ENCODE assay signal across 21 mouse cellular contexts in genomic region chr2:173216840-173217239, GRCm38 (mm10). TPM values are rescaled to one million over a fixed set of nuclear protein-coding genes. Genes with fewer than 3 reads are reported as not detected.
DNase-seq lines count a peak whose midpoint lies in the region; ATAC-seq and TF ChIP-seq lines count a peak whose summit lies in the region.
"Had no signal": no experiment of that assay in that cellular context is flagged by ENCODE, and none has a peak within 500 bp of the region (broad histone marks: within the 10 kb centered on the region; RNA-seq: fewer than 3 reads in every experiment).

No protein-coding gene starts in this region.

- H3K4me2 ChIP-seq in liver, postnatal 0 days (ENCODE audit: low read depth, low read length), result no peak overlapping the region
- H3K4me2 ChIP-seq: embryonic facial prominence, embryonic 15.5 days; hindbrain, embryonic 14.5 days; lung, embryonic 14.5 days; midbrain, embryonic 11.5 days; neural tube, embryonic 12.5 days had no signal

- H3K27ac ChIP-seq in left cerebral cortex, adult 2 months, result no peak overlapping the region
- H3K27ac ChIP-seq in liver, postnatal 0 days (ENCODE audit: low read depth), result no peak overlapping the region
- H3K27ac ChIP-seq: embryonic facial prominence, embryonic 15.5 days; hindbrain, embryonic 14.5 days; kidney, postnatal 0 days; neural tube, embryonic 12.5 days had no signal

- no peaks in the 10 kb centered on the region for H3K9me3 ChIP-seq in liver, postnatal 0 days (ENCODE audit: low read length)
- H3K9me3 ChIP-seq: embryonic facial prominence, embryonic 15.5 days; neural tube, embryonic 12.5 days had no signal

- peak; percentile 82 for DNase-seq in heart, adult 11 months
- DNase-seq in heart, adult 18-20 months, result no peak
- DNase-seq in left cerebral cortex, adult 2 months (ENCODE audit: extremely low spot score in 1 of 2, low spot score in 2 of 2), result peak; percentile 3 to 5
- DNase-seq in left cerebral cortex, adult 8-10 months (ENCODE audit: low spot score in 2 of 2), result no peak
- DNase-seq in thymus, postnatal 36 days, result peak; percentile 25 to 30
- DNase-seq in thymus, postnatal 0 days (ENCODE audit: low spot score), result no peak
- peak; percentile 11 for DNase-seq in liver, postnatal 0 days
- no peak for DNase-seq in lung, postnatal 25 days (ENCODE audit: low spot score)
- DNase-seq: cerebellum, adult 18-20 months; cerebellum, postnatal 25 days; gastrocnemius, postnatal 14 days; heart, postnatal 14 days; layer of hippocampus, postnatal 36 days; lung, embryonic 14.5 days; right cerebral cortex, adult 18-20 months had no signal

- H3K27me3 ChIP-seq in liver, postnatal 0 days (ENCODE audit: insufficient read depth, low read length), result no peaks in the 10 kb centered on the region
- H3K27me3 ChIP-seq: embryonic facial prominence, embryonic 15.5 days; neural tube, embryonic 12.5 days had no signal

- no peak for TF ChIP-seq CTCF in left cerebral cortex, adult 2 months (IDR thresholded peaks at IDR 0.05)
- no peak for TF ChIP-seq CTCF in liver, postnatal 0 days (IDR thresholded peaks at IDR 0.05; ENCODE audit: low read depth)

- peaks cover 14% of the 10 kb centered on the region for H3K4me1 ChIP-seq in liver, postnatal 0 days (ENCODE audit: insufficient read depth)
- H3K4me1 ChIP-seq: embryonic facial prominence, embryonic 15.5 days; neural tube, embryonic 12.5 days had no signal

- no peak overlapping the region for H3K9ac ChIP-seq in liver, postnatal 0 days (replicated peaks)
- H3K9ac ChIP-seq: embryonic facial prominence, embryonic 15.5 days; hindbrain, embryonic 14.5 days; lung, embryonic 14.5 days; neural tube, embryonic 12.5 days had no signal

- TF ChIP-seq EP300 in liver, postnatal 0 days (IDR thresholded peaks at IDR 0.05; ENCODE audit: low read depth), result no peak

- H3K4me3 ChIP-seq in left cerebral cortex, adult 2 months, result no peak overlapping the region
- no peak overlapping the region for H3K4me3 ChIP-seq in liver, postnatal 0 days (ENCODE audit: low read depth, low read length)
- H3K4me3 ChIP-seq: embryonic facial prominence, embryonic 15.5 days; neural tube, embryonic 12.5 days had no signal

- H3K36me3 ChIP-seq in liver, postnatal 0 days (replicated peaks; ENCODE audit: insufficient read depth, low read length), result no peaks in the 10 kb centered on the region
- H3K36me3 ChIP-seq: embryonic facial prominence, embryonic 15.5 days; neural tube, embryonic 12.5 days had no signal

- 79% methylated on average over 7 of the region's 7 CpGs for WGBS in liver, postnatal 0 days (ENCODE audit: insufficient replicate concordance)

- intact Hi-C loops in left cerebral cortex, adult 2 months (cut with DNase I), result no loop called here

- no peak for ATAC-seq in liver, postnatal 0 days

RNA-seq across cellular contexts. Expression of gene Zbp1, which starts 1.9 kb away (rescaled TPM):
- 1 to 10 TPM in 1 of 2 experiments, under 1 TPM in 1; 0.90 to 1.3 TPM for total RNA-seq in heart, adult 18-20 months (2021)
- total RNA-seq in left cerebral cortex, adult 2 months (2021), result under 1 TPM in 1 of 2 experiments, not detected in 1; 0.36 TPM
- 1 to 10 TPM in 2 of 4 experiments, not detected in 2; 1.4 to 1.7 TPM for total RNA-seq in left cerebral cortex, adult 8-10 months (2022)
- polyA plus RNA-seq in thymus, postnatal 0 days (2015; fragmentation: Nextera tagmentation; extraction: Ambion mirVana), result 42.1 and 52.8 TPM in 2 replicates
- polyA plus RNA-seq in liver, postnatal 0 days (2015; fragmentation: Nextera tagmentation; extraction: Ambion mirVana), result 4.9 and 6.7 TPM in 2 replicates
- total RNA-seq: gastrocnemius, postnatal 14 days; left cerebral cortex, postnatal 36 days had no signal

RNA-seq across cellular contexts. Expression of gene Pmepa1, which starts 59.5 kb away (rescaled TPM):
- total RNA-seq in heart, adult 18-20 months (2021), result 10 to 100 TPM; 25.8 to 28.1 TPM
- total RNA-seq in left cerebral cortex, adult 2 months (2021), result 10 to 100 TPM; 53.4 to 58.5 TPM
- total RNA-seq in left cerebral cortex, adult 8-10 months (2022), result 10 to 100 TPM; 34.3 to 67.8 (median 49.6) TPM
- polyA plus RNA-seq in thymus, postnatal 0 days (2015; fragmentation: Nextera tagmentation; extraction: Ambion mirVana), result 3.1 and 4.2 TPM in 2 replicates
- polyA plus RNA-seq in liver, postnatal 0 days (2015; fragmentation: Nextera tagmentation; extraction: Ambion mirVana), result 0.21 and 0.36 TPM in 2 replicates

Comparison
In these comparisons a context has a peak if more than half of its experiments do, and no peak if none do; other contexts are left out.
1. DNase-seq: peak in heart, adult 11 months (single experiment), left cerebral cortex, adult 2 months (2 of 2), thymus, postnatal 36 days (2 of 2) and liver, postnatal 0 days (single experiment); none in heart, adult 18-20 months (0 of 2), left cerebral cortex, adult 8-10 months (0 of 2), thymus, postnatal 0 days (single experiment) and lung, postnatal 25 days (single experiment).